Mouse (Mus musculus) adrenal gland, adult (tissue): ENCODE measurements around the gene Tex35.

Experiments used
- DNase-seq, 2 experiments: peaks; one replicate each; pipeline ENCODE4 v3.0.0; 2022 to 2023; ENCODE audit warnings: low spot score in 1 of 2; ENCODE audit not compliant: inconsistent age in 2 of 2

Tex35 gene

GRCm38 (mm10) chr1:157055288-157055831 is 53.1 kb downstream of the Tex35 start:
- DNase-seq: no peak

- no peak for DNase-seq
Measured at GRCm38 (mm10) chr1:157054659-157055058, 53.8 kb downstream of the Tex35 start.

- no peak for DNase-seq
Measured at GRCm38 (mm10) chr1:157049886-157050285, 58.6 kb downstream of the Tex35 start.
